Mouse (Mus musculus) spleen, postnatal 36 days (tissue): Measurements from ENCODE around the gene Actr3b.
"Not testable (repeated sequence)": the region's sequence is repeated elsewhere in the genome, so short reads cannot be mapped to it uniquely, and the experiment has no call there.

ENCODE experiments used
- DNase-seq, 2 experiments: peaks; one replicate each; pipeline ENCODE4 v3.0.0; 2022; ENCODE audit warnings: low spot score in 2 of 2, mixed read lengths in 1 of 2

Actr3b gene

DNA sequence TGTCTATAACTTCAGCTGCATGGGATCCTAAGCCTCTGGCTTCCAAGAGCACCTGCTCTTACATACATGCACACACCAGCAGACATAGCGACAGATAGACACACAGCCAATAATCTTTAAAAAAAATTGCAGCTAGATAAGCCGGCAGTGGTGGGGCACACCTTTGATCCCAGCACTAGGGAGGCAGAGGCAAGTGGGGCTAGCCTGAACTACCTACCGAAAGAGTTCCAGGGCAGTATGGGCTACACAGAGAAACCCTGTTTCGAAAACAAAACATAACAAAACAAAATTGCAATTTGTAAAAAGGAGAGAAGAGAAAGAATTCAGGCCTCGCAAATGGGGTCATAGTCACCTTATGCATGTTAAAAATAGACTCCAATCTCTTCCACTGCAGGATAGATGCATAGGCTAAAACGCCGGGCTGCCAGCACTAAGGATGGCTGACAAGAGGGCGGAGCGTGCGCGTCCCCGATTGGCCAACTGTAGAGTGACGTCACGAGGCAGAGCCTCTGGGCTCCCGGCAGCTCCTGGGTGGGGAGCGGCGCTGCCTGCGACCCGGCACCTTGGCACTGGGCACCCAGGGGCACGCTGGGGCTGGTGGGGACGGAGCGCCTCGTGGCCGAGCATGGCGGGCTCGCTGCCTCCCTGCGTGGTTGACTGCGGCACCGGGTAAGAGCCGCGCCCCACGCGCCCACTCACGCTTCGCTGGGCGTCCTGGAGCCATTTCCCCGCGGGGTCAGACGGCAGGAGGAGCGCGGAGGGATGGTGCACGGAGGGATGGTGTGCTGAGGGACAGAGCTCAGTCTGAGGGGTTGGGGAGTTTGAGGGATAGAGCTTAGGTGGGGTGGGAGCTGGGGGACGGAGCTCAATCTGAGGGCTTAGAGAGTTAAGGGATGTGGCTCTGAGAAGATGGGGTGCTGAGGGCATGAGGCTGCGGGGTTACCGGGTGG is at the start of gene Actr3b:
Gene Actr3b, plus strand, starts transcription at position 538 of the 950 bp plus-strand sequence.
- peak; percentile 81 to 85 for DNase-seq

DNA sequence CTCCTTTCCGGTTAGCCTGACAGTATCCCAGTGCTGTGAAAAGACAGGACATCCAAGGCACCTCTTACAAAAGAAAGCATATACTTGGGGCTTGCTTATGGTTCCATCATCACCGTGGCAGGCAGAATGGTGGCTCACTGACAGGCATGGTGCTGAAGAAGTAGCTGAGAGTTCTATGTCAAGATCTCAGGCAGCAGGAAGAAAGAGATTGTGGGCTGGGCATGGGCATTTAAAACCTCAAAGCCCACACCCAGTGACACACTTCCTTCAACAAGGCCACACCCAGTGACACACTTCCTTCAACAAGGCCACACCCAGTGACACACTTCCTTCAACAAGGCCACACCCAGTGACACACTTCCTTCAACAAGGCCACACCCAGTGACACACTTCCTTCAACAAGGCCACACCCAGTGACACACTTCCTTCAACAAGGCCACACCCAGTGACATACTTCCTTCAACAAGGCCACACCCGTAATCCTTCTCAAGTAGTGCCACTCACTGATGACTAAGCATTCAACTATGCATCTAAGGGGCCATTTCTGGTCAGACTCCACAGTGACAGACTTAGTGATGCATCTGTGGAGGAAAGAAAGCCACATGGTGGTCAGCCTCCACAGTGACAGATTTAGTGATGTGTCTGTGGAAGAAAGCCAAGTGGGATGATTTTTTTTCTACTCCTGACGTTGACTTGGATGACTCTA is 46.6 kb upstream of the Actr3b start:
- not testable (repeated sequence) for DNase-seq

GRCm38 (mm10) chr5:25719390-25719789 is 40.4 kb upstream of the Actr3b start:
- DNase-seq: no peak

- DNase-seq: no peak
Measured at GRCm38 (mm10) chr5:25723016-25723415, 36.8 kb upstream of the Actr3b start.

DNA sequence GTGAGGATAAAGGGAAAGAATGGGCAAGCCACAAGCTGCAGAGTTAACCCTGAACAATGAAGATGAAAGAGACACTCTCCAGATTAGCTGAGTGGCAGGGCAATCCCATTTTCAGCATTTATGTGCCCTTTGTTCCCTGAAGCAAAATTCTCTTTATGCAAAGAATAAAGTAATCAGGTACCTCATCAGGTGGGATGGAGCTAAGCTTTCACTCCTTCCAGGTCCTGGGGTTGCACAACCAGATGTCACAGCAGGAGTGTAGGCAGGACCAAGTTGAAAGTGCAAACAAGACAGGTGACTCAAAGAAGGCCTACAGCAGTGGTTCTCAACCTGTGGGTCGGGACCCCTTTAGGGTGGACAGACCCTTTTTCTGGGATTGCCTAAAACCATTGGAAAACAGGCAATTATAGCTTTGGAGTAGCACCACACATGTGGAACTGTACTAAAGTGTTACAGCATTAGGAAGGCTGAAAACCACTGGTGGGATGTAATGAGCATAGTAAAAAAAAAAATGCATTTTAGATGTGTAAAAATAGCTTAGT is 35.6 kb upstream of the Actr3b start:
- no peak for DNase-seq

DNA sequence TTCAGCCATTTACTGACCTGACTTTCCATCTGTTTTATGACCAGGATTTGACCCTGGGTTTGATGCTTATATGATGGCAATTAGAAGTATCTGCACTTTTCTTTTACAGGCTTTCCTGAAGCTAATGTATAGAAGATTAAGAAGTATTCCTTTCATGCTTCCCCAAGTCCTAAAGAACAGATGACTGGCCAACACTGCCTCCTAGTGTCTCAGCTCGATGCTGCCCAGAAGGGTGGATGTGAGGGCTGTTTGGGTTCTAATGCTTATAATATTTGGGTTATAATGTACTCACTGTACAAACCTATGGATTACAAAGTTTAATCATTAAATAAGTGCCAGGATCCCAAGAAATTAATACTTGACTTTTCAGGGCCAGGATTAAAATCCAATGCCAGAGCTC is 25.5 kb upstream of the Actr3b start:
- peak in 1 of 2 experiments; percentile 7 for DNase-seq

DNA sequence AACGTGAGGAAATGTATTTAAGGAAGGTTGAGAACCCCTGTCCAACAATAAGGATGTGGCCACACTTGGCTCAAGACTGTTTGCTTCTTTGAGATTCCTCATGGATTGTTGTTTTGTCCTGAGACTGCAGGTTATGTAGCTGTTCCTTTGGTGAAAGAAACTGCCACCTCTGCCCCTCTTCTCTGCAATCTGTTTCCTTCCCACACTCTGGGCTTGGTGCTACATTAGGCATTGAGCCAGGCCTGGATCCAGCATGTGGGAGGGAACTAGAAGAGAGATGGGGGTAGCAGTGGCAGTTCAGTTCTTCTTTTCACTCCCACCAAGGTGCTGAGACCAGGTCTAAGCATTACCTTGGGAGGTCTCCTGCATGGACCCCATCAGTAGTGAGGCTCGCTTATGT is 23.9 kb upstream of the Actr3b start:
- no peak for DNase-seq

GRCm38 (mm10) chr5:25738448-25738847 is 21.3 kb upstream of the Actr3b start:
- DNase-seq: no peak

GRCm38 (mm10) chr5:25738902-25739301 is 20.9 kb upstream of the Actr3b start:
- not testable (repeated sequence) for DNase-seq

DNA sequence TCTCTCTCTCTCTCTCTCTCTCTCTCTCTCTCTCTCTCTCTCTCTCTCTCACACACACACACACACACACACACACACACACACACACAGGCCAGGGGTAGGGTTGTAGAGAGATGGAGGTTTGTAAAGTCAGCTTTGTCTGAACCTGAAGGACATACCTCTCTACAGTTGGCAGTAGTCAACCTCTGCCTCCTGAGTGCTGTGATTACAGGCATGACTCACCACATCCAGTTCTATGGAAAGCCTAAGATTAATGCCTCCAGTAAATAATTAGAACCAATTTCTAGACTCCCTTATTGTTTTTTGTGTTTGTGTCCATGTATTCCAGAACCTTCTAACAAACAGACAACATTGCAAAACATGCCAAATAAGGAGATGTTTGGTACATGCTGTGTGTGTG is 11.9 kb upstream of the Actr3b start:
- DNase-seq: no peak

DNA sequence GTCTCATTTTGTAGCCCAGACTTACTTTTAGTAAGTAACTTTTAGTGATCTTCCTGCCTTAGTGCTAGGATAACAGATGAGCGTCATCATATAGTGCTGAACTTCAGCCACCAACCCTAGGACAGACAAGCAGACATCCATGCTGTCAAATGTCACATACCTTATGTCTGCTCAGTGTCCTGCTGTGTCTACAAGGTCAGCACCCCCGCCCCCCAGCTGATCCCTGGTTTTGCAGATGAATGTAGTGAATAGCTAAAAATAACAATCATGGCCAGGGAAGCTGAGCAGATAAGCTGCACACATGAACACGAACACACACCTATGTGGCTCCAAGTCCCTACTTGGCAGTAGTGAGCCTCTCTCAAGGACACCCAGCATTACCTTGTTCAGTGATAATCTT is 11.2 kb upstream of the Actr3b start:
- DNase-seq: no peak

DNA sequence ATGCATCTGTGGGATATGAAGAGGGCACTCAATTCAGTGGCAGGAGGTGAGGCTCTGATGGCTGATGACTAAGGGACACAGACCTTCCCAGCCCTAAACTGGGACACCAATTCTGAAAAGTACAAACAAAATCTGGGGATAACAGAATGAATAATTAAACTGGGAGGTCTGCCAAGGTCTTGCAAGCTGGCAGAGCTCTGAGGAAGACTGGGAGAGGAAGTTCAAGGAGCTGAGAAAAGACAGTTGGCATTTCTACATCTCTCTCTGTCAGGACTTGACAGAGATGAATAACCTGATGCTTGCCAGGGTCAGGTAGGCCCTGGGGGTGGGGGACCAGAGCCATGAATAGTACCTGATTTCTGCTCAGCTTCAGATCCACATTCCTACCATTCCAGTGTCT is 8.2 kb upstream of the Actr3b start:
- no peak for DNase-seq

DNA sequence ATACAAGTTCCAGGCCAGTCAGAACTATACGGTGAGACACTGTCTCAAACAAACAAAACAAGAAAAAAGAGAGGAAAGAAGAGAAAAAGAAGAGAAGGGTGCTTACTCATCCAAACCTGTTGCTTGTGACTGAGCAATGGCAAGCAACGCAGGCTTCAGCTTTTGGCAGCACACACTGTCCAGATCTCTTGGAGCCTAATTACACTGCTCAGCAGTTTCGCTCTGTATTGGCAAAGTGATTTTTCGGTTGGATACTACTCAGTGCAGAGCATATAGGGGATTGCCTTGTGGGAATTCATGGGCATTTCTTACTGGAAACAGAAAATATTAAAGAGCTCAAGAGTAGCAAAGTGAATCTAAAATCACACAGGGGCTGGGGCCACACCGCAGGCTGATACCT is 6.9 kb upstream of the Actr3b start:
- DNase-seq: no peak

DNA sequence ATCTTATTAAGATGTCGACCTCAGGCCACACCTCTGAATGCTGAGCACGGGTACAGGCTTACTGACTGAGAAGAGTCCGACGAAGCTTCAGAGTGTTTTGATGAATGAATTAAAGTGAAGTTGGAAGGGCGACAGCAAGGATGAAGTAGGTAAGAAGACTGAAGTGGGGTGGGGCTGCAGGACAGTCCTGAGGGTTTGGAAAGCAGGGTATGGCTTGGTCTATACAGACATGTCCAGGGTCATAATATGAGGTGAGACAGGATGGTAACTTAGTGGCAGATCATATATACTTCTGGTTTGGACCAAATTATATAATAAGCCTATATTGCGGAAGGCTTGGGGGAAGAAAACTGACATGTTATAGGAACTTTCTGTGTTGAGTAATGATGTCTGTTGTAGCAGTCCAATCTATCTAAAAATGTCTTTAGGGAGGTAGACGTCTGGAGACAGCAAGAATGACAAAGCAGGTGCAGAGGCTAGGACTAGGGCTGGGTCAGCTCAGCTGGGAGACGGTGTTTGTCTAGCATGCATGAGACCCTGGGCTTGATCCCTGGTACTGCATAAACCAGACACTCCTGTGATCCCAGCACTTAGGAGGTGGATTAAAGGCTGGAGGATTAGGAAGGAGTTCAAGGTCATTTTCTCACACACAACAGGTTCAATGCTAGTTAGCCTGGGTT is 6.1 kb upstream of the Actr3b start:
- no peak for DNase-seq

GRCm38 (mm10) chr5:25754236-25754766 is 5.5 kb upstream of the Actr3b start:
- no peak for DNase-seq

DNA sequence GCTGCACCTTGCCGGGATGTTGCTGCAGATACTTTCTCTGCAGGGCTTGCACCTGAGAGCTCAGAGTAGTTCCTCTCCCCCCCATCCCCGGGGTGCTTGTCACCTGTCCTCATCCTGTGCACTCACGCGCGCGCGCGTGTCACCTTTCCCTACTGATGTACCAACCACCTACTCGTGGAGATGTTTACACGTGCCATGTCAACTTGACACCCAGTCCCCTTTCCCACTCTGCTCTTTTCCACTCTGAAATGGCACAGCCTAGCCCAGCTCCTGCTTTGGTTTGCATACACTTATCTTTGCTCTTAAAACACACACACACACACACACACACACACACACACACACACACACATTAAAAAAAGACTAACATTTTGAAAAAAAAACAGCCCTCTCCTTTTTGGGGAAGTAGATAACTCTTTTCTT is 624 bp downstream of the Actr3b start:
- DNase-seq: peak; percentile 20 to 21

GRCm38 (mm10) chr5:25760871-25761270 is 1.1 kb downstream of the Actr3b start:
- no peak for DNase-seq

DNA sequence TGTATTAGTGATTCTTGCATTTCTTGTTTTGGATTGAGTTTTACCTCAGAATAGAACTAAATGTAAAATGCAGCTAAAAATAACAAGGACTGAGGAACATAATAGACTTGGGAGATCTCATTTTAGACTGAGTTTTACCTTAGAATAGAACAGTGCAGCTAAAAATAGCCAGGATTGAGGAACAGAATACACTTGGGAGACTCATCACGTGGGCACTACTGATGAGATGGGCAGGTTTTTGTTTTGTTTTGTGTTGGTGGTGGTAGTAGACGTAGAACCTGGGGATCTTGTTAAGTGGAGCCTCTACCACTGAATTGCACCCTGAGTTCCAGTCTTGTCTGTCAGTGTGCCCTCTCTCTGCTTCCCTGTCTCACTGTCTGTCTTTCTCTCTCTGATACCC is 2.1 kb downstream of the Actr3b start:
- DNase-seq: no peak

DNA sequence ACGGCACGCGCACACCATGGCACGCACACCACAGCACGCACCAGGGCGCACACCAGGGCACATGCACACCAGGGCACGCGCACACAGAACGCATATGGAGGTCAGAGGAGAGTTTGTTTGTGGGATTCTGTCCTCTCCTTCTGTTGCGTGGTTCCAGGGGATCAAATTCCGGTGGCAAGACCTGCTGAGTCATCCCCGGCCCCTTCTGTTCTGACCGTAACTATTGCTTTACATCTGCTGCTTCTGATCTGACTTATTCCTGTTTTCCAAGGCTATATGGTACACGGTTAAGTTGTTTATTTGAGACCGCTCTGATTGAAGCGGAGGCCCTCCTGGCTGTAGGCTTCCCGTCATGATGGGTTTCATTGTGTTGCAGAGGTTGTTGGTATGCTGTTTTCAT is 9.2 kb downstream of the Actr3b start:
- no peak for DNase-seq

DNA sequence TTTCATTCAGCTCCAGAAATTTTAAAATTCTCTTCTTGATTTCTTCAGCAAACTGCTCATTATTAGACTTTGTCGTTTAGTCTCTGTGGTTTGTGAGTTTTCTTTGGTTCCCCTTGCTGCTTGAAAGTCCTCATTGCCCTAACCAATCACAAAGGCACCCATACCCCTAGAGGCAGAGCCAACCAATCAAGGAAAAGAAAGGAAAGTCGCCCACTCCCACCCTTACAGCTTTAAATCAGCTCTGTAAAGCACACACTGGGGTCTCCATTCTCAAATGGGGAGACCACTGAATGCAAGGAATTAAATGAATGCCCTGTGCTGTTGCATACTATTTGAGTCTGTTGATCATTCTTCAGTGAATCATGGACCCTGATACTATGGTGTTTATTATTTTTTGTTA is 9.6 kb downstream of the Actr3b start:
- no peak for DNase-seq

DNA sequence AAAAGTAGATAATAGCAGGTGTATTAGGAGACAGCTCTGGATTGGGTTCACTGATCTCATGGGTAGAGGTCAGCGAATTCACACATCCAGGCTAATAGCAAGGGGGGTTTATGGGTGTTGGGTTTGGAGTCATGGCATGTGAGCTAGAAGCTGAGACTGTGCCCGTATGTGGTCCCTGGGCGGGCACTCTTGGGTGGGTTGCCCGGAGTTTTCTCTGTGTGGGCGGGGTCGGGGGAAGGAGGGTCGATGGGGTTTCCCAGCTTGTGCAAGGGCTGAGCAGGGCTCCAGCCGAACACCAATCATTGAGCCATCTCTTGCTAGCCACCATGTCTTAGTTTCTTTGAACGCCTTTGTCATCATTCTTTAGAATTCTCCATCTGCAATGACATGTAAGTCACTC is 12.7 kb downstream of the Actr3b start:
- no peak for DNase-seq
